ENCODE assay signal across 8 mouse cellular contexts in genomic region chr3:108444698-108445365, GRCm38 (mm10). TPM values are rescaled to one million over a fixed set of nuclear protein-coding genes. Genes with fewer than 3 reads are reported as not detected.
DNase-seq lines count a peak whose midpoint lies in the region; ATAC-seq lines count a peak whose summit lies in the region.

TSS of gene Sars (minus strand) at chr3:108445209.

- H3K27me3 ChIP-seq in hindbrain, embryonic 15.5 days = no peaks in the 10 kb centered on the region

- H3K36me3 ChIP-seq in hindbrain, embryonic 15.5 days = no peaks in the 10 kb centered on the region

- no peaks in the 10 kb centered on the region for H3K9me3 ChIP-seq in hindbrain, embryonic 15.5 days

- ATAC-seq in hindbrain, embryonic 15.5 days (ENCODE audit: low FRiP score, low read depth) = peak; percentile 97

- H3K9ac ChIP-seq in hindbrain, embryonic 15.5 days = peak within 1 kb of the TSS; percentile 81

- H3K4me3 ChIP-seq in hindbrain, embryonic 15.5 days = peak within 1 kb of the TSS; percentile 79

- peak within 1 kb of the TSS; percentile 85 for H3K4me2 ChIP-seq in hindbrain, embryonic 15.5 days

- peak within 1 kb of the TSS; percentile 91 for H3K27ac ChIP-seq in hindbrain, embryonic 15.5 days (replicated peaks)

- H3K4me1 ChIP-seq in hindbrain, embryonic 15.5 days (replicated peaks) = peaks cover 42% of the 10 kb centered on the region

- WGBS in hindbrain, embryonic 15.5 days = under 1% methylated on average over 41 of the region's 41 CpGs

- DNase-seq in R1 (ENCODE audit: low read depth, low spot score) = peak; percentile 97
- DNase-seq in cerebellum, postnatal 25 days = peak; percentile 92 to 96
- peak; percentile 86 to 89 for DNase-seq in frontal cortex, postnatal 36 days (ENCODE audit: low spot score in 2 of 2)
- DNase-seq in left cerebral cortex, adult 11 months (ENCODE audit: low spot score) = peak; percentile 81
- DNase-seq in lung, postnatal 4 days = peak; percentile 93 to 95
- peak; percentile 85 for DNase-seq in retina, postnatal 7 days (ENCODE audit: low read depth, low spot score)
- DNase-seq in urinary bladder, adult 2 months (ENCODE audit: low spot score) = peak; percentile 76

RNA-seq across cellular contexts. Expression of gene Sars, which starts in this region (rescaled TPM):
- 197 and 219 TPM in 2 replicates for polyA plus RNA-seq in hindbrain, embryonic 15.5 days (2015; fragmentation: Nextera tagmentation; extraction: Ambion mirVana)
- polyA plus RNA-seq in urinary bladder, adult 2 months (2012; rRNA removed) = 64.1 and 86.7 TPM in 2 replicates

Comparison
In these comparisons a context has a peak if more than half of its experiments do, and no peak if none do; other contexts are left out.
1. Peak in every context shown above with its lines: DNase-seq, ATAC-seq, H3K4me3 ChIP-seq and H3K27ac ChIP-seq.